Mouse (Mus musculus) brain, embryonic 14.5 days (tissue): ENCODE data around the gene Unc93b1. TPM values are rescaled to one million over a fixed set of nuclear protein-coding genes. Genes with fewer than 3 reads are reported as not detected.
A peak's percentile ranks its signal among the peaks of the same experiment; 100 is the strongest.
"Not testable (repeated sequence)": the region's sequence is repeated elsewhere in the genome, so short reads cannot be mapped to it uniquely, and the experiment has no call there.

Experiments used
- DNase-seq: peaks from one replicate; pipeline ENCODE4 v3.0.0-alpha.2; 2011; ENCODE audit warnings: low read depth
- CTCF ChIP-seq: fragments of 200-500 bp; IDR thresholded peaks from 2 replicates; pipeline ENCODE4 v1.5.1; 2012; ENCODE audit warnings: inconsistent platforms, mild to moderate bottlenecking, moderate library complexity, borderline replicate concordance; ENCODE audit not compliant: insufficient read depth, insufficient read length; ENCODE audit errors: extremely low read depth
- POLR2A ChIP-seq: fragments of 200-500 bp; IDR thresholded peaks from 2 replicates; pipeline ENCODE4 v1.6.1; 2012; ENCODE audit warnings: mild to moderate bottlenecking, inconsistent platforms, borderline replicate concordance; ENCODE audit not compliant: poor library complexity, insufficient read depth, insufficient read length, severe bottlenecking; ENCODE audit errors: extremely low read depth
- polyA plus RNA-seq: library from polyadenylated mRNA; depleted of rRNA; stranded (reverse); fragments of >200 nt; gene quantifications from 2 replicates; pipeline ENCODE4 v1.2.3, GENCODE M21; 2012

Gene Unc93b1
- polyA plus RNA-seq, 1 experiment: 12.3 TPM

- TF ChIP-seq POLR2A (no peak), CTCF (no peak)
- no peak for DNase-seq
Observed at GRCm38 (mm10) chr19:3942986-3943735, 8.2 kb downstream of the Unc93b1 start.

- no peak for TF ChIP-seq POLR2A
- TF ChIP-seq CTCF: no peak
Observed at GRCm38 (mm10) chr19:3945872-3946564, 11.0 kb downstream of the Unc93b1 start.

GRCm38 (mm10) chr19:3946715-3947114 is 11.7 kb downstream of the Unc93b1 start:
- peak; percentile 92 for TF ChIP-seq CTCF
- TF ChIP-seq POLR2A: no peak
- DNase-seq: peak; percentile 75

More at GRCm38 (mm10) chr19:3945872-3946564, 11.0 kb downstream of the Unc93b1 start:
- no peak for DNase-seq

GRCm38 (mm10) chr19:3947813-3948212 is 12.8 kb downstream of the Unc93b1 start:
- TF ChIP-seq CTCF (no peak), POLR2A (no peak)

GRCm38 (mm10) chr19:3948546-3948945 is 13.6 kb downstream of the Unc93b1 start:
- no peak for TF ChIP-seq POLR2A
- no peak for TF ChIP-seq CTCF
- no peak for DNase-seq

More at GRCm38 (mm10) chr19:3947813-3948212, 12.8 kb downstream of the Unc93b1 start:
- no peak for DNase-seq

GRCm38 (mm10) chr19:3950331-3950730 is 15.3 kb downstream of the Unc93b1 start:
- no peak for TF ChIP-seq POLR2A
- TF ChIP-seq CTCF: no peak
- no peak for DNase-seq

GRCm38 (mm10) chr19:3951461-3951860 is 16.5 kb downstream of the Unc93b1 start:
- no peak for TF ChIP-seq CTCF
- no peak for TF ChIP-seq POLR2A

GRCm38 (mm10) chr19:3952099-3952498 is 17.1 kb downstream of the Unc93b1 start:
- no peak for DNase-seq
- TF ChIP-seq POLR2A (no peak), CTCF (no peak)

More at GRCm38 (mm10) chr19:3951461-3951860, 16.5 kb downstream of the Unc93b1 start:
- DNase-seq: no peak

- DNase-seq: no peak
- TF ChIP-seq POLR2A (no peak), CTCF (no peak)
Observed at GRCm38 (mm10) chr19:3955033-3955432, 20.0 kb downstream of the Unc93b1 start.

GRCm38 (mm10) chr19:3955804-3956203 is 20.8 kb downstream of the Unc93b1 start:
- no peak for TF ChIP-seq CTCF
- no peak for TF ChIP-seq POLR2A
- DNase-seq: no peak

- DNase-seq: not testable (repeated sequence)
Observed at GRCm38 (mm10) chr19:3957296-3958036, 22.5 kb downstream of the Unc93b1 start.
